Mouse (Mus musculus) ES-Bruce4 (cell line): ENCODE measurements at regions not wholly inside any gene's neighbourhood (a gene's known extent, or its start where the extent isn't known, plus 50 kb on each side); places are given as distances from the start of the nearest gene placed in this dataset.

Experiments used
- CTCF ChIP-seq: IDR thresholded peaks from one replicate; pipeline ENCODE4 v1.8.1; 2011; ENCODE audit warnings: low read depth, low read length
- EP300 ChIP-seq: IDR thresholded peaks from 2 replicates; pipeline ENCODE4 v1.6.1; 2011; ENCODE audit warnings: low read depth, low read length; ENCODE audit not compliant: insufficient read depth
- POLR2A ChIP-seq: IDR thresholded peaks from one replicate; pipeline ENCODE4 v1.8.1; 2011; ENCODE audit warnings: low read length; ENCODE audit not compliant: insufficient read depth

DNA sequence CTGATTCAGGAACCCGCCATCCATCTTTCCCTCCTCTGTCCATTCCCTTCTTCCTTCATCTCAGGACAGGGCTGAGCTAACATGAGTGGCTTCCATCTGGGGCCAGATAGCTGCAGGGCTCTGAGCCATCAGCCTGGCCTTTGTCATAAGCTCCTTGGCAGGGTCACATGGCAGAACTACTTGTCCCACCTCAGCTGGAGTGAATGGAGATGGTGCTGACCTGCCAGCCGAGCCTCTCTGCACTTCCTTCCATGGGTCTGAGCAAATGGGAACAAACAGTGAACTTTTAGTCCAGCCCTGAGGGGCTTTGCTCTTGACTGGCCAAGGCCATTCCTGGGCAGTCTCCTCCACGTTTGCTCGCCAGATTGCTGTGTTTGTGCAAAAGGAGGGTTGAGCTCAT, 206.1 kb downstream of the Ttc32 start:
- no peak for TF ChIP-seq CTCF
- no peak for TF ChIP-seq EP300
- no peak for TF ChIP-seq POLR2A
